Mouse (Mus musculus): ENCODE data around the gene Mogat2.

Gene Mogat2

DNA sequence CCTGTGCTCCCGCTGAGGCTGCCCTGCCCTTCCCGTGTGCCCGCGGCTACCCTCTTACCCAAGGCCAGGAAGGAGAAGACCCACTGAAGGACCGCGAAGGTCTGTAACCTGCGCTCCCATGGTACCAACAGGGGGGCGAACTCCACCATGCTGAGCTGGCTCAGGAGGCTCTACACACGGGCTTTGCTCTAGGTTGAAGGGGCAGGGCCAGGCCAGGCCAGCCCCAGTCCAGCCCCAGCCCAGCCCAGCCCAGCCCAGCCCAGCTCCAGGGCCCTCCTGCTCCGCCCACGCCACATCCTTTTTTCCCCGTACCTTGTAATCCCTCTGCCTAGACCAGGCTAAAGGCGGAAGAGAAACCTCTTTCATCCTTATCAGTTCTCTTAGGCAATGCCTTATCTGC is at the start of gene Mogat2:
Gene Mogat2, minus strand, starts transcription at position 203 of the 400 bp plus-strand sequence.
- no peak for DNase-seq (ENCODE audit: low spot score in 2 of 2)

DNA sequence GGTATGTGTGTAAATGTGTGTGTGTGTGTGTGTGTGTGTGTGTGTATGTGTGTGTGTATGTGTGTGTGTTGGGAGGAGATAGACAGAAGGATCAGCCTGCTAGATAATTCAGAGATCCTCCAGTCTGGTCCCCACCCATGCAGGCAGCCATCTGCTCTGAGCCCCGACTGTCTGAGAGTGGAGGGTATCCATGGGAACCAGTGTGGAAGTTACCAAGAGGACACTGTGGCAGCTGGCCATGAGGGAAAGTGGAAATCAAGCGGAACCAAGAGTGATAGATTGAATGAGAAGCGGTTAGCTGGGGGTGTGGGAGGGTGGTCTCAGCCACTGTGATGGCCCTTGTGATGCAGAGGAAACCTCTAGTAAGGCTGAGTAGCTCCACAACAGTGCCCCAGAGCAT is 48.9 kb upstream of the Mogat2 start:
- DNase-seq (ENCODE audit: low spot score in 2 of 2): no peak

DNA sequence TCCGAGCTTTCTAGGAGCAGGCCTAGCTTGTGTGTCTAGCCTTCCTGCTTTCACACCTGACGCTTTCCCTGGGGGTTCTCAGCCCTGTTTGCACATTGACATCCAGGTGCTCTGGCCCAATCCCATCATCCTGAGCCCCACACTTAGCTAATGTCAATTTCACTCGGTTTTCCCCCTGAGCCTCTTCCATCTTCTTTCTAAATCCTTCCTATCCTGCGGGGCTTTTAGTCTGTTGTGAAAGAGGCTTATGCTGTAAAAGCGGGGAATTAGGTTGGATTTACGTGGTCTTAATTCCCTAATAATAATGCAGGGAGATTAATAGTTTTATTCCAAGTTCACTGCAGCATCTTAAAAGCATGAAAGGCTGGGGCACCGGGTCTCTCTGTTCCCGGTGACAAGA is 41.2 kb upstream of the Mogat2 start:
- DNase-seq (ENCODE audit: low spot score in 2 of 2): no peak

DNA sequence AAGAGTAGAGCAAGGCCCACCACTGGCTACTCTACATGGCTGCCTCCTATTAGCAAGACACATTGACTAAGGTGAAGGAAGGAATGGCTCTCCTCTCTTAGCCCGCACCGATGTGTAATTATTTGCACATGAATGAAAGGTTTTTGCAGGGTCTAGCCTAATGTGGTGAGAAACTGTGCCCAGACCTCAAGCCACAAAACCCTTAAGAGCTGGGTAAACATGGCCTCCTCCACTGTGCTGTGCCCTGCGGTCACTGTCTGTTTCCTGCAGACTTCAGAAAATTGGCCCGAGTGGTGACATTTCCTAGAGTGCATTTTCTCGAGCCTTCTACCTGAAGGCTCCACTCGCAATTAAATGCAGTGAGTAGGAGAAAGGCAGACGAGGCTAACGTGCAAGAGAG is 39.9 kb upstream of the Mogat2 start:
- no peak for DNase-seq (ENCODE audit: low spot score in 2 of 2)

DNA sequence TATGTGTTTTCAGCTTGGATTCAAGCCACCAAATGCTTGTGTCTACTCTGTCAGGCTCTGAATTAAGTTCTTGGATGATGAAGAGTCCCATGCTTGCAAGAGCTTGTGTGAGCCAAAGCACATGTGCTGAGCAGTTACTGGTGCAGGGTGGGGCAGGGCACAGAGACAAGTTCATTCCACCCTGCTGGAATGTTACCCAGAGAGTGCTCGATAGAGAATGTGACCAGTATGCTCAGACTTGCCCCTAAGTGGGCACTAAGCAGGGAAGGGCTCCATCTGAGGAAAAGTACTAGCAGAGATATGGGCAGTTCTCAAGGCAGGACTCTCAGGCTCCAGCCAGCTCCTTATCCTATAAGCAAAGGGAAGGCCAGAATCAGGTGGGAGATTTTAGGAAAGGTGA is 38.3 kb upstream of the Mogat2 start:
- no peak for DNase-seq (ENCODE audit: low spot score in 2 of 2)

DNA sequence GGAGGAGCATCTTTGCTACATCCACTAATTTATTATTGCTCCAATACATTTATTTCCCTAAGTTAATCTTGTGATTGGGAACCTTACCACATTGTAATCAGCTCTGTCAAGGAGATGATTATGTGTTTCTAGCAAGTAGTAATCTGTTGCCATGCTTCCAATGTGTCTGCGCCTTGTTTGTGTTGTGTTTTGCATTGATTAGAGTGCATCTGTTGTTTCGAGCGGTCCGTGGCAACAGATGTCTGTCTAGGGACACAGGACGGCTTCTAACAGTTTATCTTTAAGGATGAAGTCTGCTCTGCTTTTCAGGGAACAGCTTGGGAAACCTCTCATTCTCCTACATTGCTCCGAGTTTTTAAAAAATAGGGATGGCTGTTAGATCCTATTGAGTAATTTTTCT is 36.7 kb upstream of the Mogat2 start:
- no peak for DNase-seq (ENCODE audit: low spot score in 2 of 2)

DNA sequence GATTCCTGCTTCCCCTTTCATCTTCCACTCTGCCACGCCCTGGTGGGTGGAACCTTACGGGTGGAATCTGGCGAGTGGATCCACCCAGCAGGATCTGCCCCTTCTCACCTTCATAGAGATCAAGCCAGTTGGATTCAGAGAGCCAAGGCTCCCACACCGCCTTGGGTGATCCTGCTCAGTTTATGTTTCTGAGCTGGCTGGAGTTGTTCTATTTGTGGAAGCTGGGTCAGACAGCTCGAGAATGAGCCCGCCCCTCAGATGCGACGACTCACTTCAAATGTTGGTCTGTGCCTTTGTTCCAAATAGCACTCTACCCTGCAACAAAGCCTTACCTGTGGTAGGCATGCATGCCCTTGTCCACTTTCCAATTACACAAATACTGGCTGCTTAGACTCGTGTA is 33.2 kb upstream of the Mogat2 start:
- DNase-seq (ENCODE audit: low spot score in 2 of 2): no peak

DNA sequence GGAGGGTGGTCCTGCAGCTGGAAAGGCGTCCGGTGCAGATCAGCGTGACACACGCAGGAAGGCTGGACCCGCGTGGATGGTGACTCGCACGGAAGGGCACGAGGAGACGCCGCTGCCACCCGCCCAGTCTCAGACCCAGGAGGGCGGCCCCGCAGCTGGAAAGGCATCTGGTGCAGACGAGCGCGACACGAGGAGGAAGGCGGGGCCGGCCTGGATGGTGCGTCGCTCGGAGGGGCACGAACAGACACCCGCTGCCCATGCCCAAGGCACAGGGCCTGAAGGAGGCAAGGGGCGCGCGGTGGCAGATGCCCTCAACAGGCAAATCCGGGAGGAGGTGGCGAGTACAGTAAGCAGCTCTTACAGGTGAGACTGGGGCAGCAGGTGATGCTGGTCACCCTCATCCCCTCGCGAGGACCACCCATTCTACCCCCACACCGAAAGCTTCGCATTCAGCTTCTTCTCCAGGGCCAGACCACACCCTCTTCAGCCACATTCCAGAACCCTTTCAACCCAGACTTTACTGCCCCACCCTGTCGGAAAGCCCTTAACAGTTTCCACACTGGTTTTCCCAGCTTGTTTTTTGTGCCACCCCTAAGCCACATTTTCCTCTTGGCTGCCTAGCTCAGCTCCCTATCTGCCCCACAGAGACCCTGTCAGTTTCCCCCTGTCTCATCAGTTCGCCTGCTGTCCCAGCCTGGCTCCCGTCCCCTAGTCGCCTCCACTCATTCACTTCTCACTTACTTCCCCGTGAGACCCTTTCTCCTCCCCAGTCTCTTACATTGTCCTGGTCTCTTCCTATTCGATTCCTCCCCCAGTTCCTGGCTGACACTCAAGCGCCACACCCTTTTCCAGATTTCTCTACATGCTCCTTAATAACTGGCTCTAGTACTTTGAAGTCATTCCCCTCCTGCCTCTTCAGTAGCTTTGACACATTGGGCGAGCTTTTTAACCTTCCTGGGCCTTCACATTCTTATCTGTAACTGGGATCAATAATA is 30.8 kb upstream of the Mogat2 start:
- DNase-seq (ENCODE audit: low spot score in 2 of 2): no peak

DNA sequence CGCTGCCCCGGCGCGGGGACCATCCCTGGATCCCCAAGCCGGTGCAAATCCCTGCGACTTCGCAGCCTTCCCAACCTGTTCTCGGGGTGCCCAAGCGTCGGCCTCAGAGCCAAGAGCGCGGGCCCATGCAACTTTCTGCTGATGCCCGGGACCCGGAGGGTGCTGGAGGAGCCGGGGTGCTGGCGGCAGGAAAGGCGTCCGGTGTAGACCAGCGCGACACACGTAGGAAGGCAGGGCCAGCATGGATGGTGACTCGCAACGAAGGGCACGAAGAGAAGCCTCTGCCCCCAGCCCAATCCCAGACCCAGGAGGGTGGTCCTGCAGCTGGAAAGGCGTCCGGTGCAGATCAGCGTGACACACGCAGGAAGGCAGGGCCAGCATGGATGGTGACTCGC is 30.1 kb upstream of the Mogat2 start:
- no peak for DNase-seq (ENCODE audit: low spot score in 2 of 2)

DNA sequence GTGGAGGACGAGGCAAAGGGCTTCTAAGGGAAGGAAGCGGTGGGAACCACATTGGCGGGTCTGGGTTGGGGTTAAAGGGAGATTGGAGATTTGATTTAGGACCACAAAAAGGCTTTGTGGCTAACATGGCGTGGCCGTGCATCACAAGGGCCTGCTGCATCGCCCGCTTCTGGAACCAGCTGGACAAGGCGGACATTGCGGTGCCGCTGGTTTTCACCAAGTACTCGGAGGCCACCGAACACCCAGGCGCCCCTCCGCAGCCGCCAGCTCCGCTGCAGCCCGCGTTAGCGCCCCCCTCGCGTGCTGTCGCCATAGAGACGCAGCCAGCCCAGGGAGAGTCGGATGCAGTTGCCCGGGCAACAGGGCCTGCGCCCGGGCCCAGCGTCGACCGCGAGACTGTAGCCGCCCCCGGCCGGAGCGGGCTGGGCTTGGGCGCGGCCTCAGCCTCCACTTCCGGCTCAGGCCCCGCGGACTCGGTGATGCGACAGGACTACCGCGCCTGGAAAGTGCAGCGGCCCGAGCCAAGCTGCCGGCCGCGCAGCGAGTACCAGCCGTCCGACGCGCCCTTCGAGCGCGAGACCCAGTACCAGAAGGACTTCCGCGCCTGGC is 29.6 kb upstream of the Mogat2 start:
- DNase-seq (ENCODE audit: low spot score in 2 of 2): no peak

DNA sequence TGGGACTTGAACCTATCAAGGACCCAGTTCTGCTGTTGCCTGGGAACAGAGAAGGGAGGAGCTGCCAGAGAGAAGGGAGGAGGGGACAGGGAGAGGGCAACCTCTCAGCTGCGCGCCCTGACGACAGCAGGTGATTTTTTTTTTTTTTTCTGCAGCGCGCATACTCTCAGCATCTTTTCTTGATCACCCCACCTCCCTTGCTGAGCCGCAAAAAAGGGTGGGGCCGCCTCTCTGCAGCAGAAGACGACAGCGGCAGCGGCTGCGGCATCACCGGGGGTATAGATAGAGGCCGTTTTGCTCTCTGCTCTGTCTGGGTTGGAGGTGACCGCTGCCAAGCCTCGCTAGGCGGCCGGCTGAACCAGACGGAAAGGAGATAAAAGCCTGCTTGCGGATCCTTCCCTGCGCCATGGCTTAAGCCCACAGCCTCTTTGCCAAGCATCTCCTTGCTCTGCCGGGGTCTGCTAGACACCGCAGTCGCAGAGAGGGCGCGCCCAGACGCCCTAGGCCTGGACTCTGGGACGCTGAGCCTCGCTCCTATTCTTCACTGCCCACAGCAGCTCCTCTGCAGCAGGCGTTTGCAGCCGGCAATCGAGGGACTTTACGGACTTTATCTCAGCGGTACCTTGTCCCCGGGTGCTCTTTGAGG is 29.0 kb upstream of the Mogat2 start, which contains the start of gene Map6:
Gene Map6, plus strand, starts transcription at position 197 of the 646 bp plus-strand sequence.
- DNase-seq (ENCODE audit: low spot score in 2 of 2): no peak

DNA sequence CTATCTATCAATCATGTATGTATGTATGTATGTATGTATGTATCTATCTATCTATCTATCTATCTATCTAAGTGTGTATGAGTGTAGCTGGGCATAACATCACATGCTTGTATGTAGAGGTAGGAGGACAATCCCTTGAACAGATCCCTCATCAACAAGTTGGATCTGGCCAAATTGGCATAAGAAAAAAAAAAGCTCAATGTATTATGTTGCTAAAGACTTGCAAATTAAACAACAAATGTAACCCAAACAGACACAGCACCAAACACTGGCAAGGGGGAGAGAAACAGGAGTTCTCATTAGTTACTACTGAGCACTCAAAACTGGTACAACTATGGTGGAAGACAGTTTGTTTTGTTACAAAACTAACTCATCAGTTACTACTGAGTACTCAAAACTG is 26.2 kb upstream of the Mogat2 start:
- DNase-seq (ENCODE audit: low spot score in 2 of 2): no peak

DNA sequence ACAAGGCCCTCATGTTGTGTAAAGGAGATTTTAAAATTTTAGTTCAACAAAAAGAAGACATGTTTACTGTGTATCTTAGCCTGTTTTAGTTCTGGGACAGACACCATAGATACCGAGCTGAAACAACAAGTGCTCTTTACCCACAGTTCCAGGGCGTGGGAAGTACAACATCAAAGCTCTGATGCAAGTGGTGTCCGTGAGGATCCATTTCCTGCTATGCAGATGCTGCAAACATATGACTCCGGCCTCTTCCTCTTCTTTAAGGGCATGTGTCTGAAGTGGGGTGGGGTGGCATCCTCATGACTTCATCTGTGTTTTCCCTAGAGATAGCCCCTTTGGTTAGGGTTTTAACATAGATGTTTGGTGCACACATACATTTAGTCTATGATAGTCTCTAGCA is 25.1 kb upstream of the Mogat2 start:
- no peak for DNase-seq (ENCODE audit: low spot score in 2 of 2)

DNA sequence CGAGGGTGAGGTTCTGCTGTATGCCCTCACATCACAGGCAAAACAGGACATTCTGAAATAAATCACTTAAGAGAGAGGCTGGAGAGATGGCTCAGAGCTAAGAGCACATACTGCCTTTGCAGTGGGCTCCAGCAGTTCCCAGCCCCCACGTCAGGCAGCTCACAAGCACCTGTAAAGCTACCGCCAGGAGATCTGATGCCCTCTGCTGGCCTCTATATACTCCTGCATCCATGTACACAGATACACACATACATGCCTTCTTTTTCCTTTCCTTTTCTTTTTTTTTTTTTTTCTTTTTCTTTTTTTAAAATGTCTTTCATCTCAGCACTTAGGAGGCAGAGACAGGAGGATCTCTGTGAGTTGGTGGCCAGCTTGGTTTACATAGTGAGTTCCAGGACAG is 23.5 kb upstream of the Mogat2 start:
- no peak for DNase-seq (ENCODE audit: low spot score in 2 of 2)

DNA sequence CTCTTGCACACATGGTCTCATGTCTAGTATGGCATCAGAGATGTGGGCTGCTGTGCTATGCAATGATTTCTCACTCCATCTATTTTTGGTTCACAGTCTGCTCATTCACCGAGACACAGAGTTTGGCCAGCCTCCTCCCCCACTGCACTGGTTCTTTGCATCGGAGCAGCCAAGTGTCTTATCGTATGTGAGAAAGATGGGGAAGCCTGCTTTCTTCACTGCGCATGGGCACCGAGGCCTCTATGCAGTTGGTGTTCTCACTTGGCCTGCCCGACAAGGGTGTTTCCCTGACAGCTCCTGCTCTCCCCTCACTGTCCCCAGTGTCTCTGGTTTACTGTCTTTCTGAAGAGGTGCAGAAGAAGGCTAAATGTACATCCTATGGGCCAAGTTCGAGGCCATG is 16.6 kb upstream of the Mogat2 start:
- DNase-seq (ENCODE audit: low spot score in 2 of 2): no peak

DNA sequence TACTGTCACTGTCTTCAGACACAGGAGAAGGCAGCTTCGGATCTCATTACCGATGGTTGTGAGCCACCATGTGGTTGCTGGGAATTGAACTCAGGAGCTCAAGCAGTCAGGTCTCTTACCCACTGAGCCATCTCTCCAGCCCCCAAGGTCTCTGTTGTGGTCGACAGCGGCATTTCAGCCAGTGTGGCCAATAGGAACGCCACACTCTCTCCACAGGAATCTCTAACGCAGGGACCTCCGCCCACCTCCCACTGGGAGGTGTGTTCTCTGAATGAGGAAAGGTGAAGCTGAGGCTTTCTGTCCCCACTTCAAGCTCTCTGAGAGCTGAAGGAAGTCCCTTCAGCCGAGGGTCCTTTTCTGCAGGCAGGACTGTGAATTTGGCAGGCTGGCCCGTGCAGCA is 12.0 kb upstream of the Mogat2 start:
- no peak for DNase-seq (ENCODE audit: low spot score in 2 of 2)

DNA sequence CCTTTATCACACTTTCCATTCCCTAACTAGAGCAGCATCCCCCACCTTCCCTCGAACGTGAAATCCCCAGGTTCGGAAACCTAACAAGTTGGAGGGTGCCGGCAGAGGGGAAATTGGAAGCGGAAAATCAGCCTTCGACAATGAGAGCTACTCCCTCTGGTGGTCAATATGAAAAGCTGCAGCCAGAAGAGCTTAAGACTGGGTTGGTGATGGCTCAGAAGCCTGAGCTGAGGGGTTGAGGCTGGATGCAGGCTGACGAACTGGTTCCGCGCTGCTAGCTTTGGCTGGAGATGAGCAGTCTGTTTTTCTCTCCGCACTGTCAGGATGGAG is 11.1 kb upstream of the Mogat2 start:
- DNase-seq (ENCODE audit: low spot score in 2 of 2): no peak

DNA sequence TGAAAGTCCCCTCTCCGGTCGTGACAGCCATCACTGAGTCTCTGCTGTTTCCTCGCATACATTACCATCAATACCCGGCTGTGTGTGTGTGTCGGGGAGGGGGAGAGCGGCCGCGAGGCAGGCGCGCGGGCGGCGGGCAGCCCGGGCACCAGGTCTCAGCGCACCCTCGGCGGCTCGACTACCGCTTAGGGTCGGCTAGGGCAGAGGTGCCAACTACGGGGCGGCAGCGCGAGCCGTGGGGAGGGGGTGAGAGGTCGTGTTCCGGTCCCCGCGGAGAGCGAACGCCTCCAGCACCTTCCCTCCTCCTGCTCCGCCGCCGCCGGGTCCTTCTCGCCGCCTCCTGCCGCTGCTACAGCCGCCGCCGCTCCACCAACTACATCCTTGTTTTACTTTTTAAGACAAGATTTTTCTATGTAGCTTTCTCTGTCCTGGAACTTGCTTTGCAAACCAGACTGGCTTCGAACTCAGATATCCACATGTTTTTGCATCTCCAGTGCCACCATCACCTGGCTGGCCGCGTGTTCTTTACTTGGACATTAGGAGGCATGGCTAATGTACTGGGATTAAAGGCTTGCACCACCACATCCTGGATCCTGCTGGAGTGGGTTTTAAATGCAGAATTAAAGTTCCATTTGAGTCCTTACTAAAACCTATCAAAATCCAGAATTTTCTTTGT is 10.6 kb upstream of the Mogat2 start:
- DNase-seq (ENCODE audit: low spot score in 2 of 2): no peak

DNA sequence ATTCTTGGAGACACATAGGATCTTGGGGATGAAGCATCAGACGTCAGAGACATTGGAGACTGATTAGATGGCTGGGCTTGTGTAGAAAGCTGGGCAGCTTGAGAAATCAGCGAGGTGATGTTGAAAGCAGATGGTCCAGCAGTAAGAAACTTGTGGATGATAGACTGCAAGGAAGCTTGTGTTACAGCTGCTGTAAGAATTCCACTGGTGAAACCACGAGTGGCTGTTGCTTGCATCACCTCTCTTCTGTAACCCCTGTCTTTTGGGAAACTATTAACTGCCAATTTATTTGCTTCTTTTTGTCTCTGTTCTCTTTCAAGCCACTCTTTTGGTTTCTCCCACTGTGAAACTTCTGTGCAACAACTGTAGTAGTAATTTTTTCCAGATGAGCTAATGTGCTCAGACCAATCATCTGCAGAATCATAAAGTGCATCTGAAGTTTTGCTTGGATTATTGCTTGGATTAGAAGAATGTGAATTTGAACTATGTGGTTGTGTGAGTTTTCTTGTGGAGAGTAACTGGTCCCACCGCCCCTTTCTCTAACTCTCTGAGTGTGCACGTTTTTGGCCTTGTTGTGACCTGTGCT is 9.8 kb upstream of the Mogat2 start:
- DNase-seq (ENCODE audit: low spot score in 2 of 2): no peak

DNA sequence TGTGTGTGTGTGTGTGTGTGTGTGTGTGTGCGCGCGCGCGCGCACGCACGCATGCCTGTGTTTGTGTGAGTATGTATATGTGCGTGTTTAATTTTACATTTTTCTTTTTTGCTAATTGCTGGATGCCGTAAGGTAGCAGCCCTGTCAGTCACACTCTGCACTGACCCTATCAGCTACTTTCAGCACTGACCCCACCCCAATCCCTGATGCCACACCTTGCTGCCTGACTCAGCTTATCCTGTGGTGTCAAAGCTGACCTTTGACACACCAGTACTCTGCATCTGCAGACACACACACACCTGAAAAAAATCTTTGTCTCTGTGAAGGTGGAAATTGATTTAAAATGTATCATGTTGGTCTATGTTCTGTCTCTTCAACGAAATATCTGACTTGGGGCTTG is 3.7 kb upstream of the Mogat2 start:
- no peak for DNase-seq (ENCODE audit: low spot score in 2 of 2)

DNA sequence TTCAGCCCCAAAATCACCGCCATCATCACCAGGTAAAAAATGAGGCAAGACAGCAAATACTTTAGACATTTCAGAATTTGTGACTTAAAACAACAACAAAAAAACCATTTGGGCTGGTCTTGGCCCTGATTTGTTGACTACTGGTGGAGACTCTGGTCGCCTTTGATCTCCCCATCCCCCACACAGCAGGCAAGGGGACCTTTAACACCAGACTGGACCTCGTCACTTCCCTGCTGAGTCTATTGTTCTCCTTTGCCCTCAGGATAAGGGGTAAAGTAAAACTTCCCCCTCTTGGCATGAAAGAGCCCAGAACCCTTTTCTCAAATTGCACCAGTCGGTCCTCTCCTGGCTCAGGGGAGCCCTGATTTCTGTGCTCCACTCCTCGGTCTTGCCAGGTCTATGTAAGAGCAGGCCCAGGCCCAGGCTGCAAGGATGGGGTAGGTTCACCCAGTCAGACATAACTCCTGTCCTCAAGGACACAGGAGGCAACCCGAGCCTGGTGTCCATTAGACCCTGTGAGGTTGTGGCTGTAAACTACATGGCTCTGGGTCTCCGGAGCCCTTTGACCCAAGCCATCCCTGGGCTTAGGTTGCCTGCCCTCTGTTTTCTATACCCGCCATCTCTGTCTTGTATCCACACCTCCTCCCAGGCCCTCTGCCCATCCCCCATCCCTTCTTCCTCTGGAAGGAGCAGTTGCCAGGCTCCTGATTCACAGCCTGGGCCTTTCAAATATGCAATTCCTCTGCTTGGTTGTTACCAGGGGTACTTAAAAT is 1.3 kb downstream of the Mogat2 start:
- no peak for DNase-seq (ENCODE audit: low spot score in 2 of 2)
